Mouse (Mus musculus) erythroblast, embryonic 14.5 days (primary cell): Measurements from ENCODE around the gene Rab36.

ENCODE experiments used
- GATA1 ChIP-seq: IDR thresholded peaks from 2 replicates; pipeline ENCODE4 v1.6.1; 2012; ENCODE audit warnings: low read length, inconsistent platforms, mixed read lengths
- TAL1 ChIP-seq: IDR thresholded peaks from 3 replicates; pipeline ENCODE4 v1.6.1; 2012; ENCODE audit warnings: low read length, inconsistent platforms, mixed read lengths

- TF ChIP-seq GATA1: no peak
- TF ChIP-seq TAL1: no peak
Observed at GRCm38 (mm10) chr10:75085330-75085729, 48.5 kb downstream of the Rab36 start.
